Mouse (Mus musculus) neural tube, embryonic 15.5 days (tissue): Measurements from ENCODE around the gene Atf6b. TPM values are rescaled to one million over a fixed set of nuclear protein-coding genes. Genes with fewer than 3 reads are reported as not detected.

ENCODE experiments used
- ATAC-seq: fragments of 200-750 bp; cut with Nextera tagmentation; 2 replicates; pipeline ENCODE4 v1.8.0; 2017; ENCODE audit warnings: mild to moderate bottlenecking, moderate TSS enrichment, moderate library complexity; ENCODE audit not compliant: low FRiP score
- H3K27ac ChIP-seq: fragments of 300-500 bp; sonication (generic); replicated peaks from 2 replicates; pipeline ENCODE4 v1.5.1; 2015; ENCODE audit warnings: mild to moderate bottlenecking, inconsistent platforms
- H3K27me3 ChIP-seq: fragments of 300-500 bp; sonication (generic); replicated peaks from 2 replicates; pipeline ENCODE4 v1.6.1; 2015; ENCODE audit warnings: inconsistent platforms
- H3K36me3 ChIP-seq: fragments of 300-500 bp; sonication (generic); 2 replicates; pipeline ENCODE4 v1.6.1; 2015; ENCODE audit warnings: inconsistent platforms
- H3K4me1 ChIP-seq: fragments of 300-500 bp; sonication (generic); 2 replicates; pipeline ENCODE4 v1.6.1; 2015; ENCODE audit warnings: inconsistent platforms
- H3K4me2 ChIP-seq: fragments of 300-500 bp; sonication (generic); 2 replicates; pipeline ENCODE4 v1.6.1; 2015; ENCODE audit warnings: inconsistent platforms, mild to moderate bottlenecking, moderate library complexity
- H3K4me3 ChIP-seq: fragments of 300-500 bp; sonication (generic); replicated peaks from 2 replicates; pipeline ENCODE4 v1.5.1; 2015; ENCODE audit warnings: mild to moderate bottlenecking, inconsistent platforms
- H3K9ac ChIP-seq: fragments of 300-500 bp; sonication (generic); replicated peaks from 2 replicates; pipeline ENCODE4 v1.6.1; 2015; ENCODE audit warnings: mild to moderate bottlenecking, inconsistent platforms
- H3K9me3 ChIP-seq: fragments of 300-500 bp; sonication (generic); replicated peaks from 2 replicates; pipeline ENCODE4 v1.6.1; 2016; ENCODE audit warnings: inconsistent platforms
- WGBS: fragments of 180-500 bp; shearing (Covaris S2); methylation state at CpG from one replicate; pipeline ENCODE4 v1.1.7; 2015; ENCODE audit warnings: mixed read lengths; 5-methylcytosine and 5-hydroxymethylcytosine counted together
- polyA plus RNA-seq: library from polyadenylated mRNA; unstranded; fragments of >200 nt; fragmentation: Nextera tagmentation; extraction: Ambion mirVana; gene quantifications from 2 replicates; pipeline ENCODE4 v1.2.1, GENCODE M21; 2015

Atf6b gene
- polyA plus RNA-seq, 1 experiment from 2014 or later: 112 TPM

DNA sequence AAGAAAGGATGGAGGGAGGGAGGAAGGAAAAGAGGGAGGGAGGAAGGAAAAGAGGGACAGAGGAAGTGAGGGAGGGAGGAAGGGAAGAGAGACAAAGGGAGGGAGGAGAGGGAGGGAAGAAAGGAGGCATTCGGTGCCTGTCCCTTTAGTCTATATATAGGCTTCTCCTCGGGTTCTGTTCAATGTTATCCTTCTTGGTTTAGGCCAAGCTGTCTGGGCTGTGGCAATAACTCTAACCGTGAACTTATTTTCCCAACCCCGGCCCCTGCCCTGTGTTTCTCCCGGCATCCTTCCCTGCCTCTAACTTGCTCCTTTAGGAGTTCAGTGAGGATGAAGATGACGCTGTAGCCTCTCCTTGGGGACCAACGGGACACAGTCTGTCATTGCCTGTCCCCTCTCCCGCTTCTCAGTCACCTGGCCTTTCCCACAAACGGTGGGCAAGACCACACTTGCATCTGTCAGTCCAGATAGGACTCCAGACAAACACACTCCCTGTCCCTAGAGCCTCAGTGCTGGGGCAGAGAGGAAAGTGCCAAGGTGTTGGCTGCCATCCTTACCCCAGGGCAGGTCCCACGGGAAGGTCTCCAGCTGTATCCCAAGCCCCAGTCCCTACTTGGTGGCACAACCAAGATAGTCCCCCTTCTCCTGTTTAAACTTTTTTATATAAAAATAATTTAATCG lies 27.7 kb downstream of the Atf6b start:
- Histone ChIP-seq H3K27me3 (peaks cover 75% of the 10 kb centered on the region), H3K9ac (no peak overlapping the region), H3K4me1 (peaks cover 19% of the 10 kb centered on the region), H3K27ac (no peak overlapping the region), H3K9me3 (no peaks in the 10 kb centered on the region), H3K4me2 (no peak overlapping the region), H3K36me3 (no peaks in the 10 kb centered on the region), H3K4me3 (no peak overlapping the region)
- ATAC-seq: no peak
- 69% methylated on average over 11 of the region's 11 CpGs for WGBS

DNA sequence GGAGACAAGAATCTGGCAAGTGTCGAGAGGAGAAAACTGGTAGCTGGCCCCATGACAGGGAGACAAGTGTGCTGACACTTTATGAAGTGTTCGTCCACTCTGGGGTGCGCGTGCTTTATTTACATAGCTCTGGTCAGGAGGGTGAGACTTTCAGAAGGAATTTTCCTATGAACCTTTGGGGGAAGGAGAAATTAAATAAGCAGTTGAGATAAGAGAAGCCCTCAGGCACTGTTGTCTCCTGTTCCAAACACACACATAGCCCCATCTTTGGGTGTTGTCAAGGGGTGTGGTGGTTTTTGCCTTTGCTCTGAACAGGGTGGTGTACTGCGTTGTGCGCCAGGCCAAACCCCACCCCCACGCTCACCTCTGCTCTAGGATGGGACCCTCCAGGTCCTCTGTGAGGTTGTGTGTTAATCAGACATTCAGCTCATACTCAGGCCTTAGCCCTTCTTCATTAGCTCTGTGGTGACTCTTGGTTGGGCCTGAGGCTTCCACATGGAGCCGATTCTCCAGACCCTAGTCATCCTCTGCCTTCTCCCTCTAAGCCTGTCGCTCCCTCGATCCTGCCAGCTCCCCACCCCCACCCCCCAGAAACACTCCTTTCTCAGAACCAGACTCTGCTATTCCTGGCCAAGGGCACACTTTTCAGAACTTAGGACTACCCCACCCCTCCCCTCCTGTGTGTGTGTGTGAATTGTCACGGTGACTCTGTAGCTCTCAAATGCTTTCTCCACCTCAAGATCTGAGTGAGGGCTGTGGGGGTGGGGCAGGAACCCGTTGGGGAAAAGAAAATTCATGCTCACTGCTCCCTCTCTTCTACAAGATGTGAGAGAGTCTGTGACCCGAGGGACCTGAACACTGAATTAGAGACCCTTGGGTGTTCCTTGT lies 28.5 kb downstream of the Atf6b start:
- no peak for ATAC-seq
- Histone ChIP-seq H3K36me3 (no peaks in the 10 kb centered on the region), H3K4me1 (peaks cover 19% of the 10 kb centered on the region), H3K27ac (no peak overlapping the region), H3K9ac (no peak overlapping the region), H3K27me3 (peaks cover 71% of the 10 kb centered on the region), H3K9me3 (no peaks in the 10 kb centered on the region), H3K4me3 (no peak overlapping the region), H3K4me2 (no peak overlapping the region)
- WGBS: 76% methylated on average over 13 of the region's 13 CpGs

DNA sequence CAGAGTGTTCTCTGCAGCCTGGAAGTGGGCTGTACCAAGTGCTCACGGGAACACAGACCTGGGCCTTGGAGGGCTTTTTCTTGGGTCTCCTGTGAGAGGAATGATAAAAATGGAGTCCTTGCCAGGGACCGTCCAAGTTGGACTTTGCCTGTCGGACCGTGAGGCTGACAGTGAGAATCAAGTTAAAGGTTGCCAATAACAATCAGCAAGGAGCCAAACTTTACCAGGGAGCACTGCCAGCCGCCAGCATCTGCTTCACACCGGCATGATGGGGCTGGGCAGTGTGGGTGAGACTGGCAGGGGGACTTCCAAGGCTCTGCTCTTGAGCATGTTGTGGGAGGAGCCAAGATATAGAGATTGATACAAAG lies 29.1 kb downstream of the Atf6b start:
- peaks cover 17% of the 10 kb centered on the region for H3K4me1 ChIP-seq
- no peak for ATAC-seq
- peaks cover 65% of the 10 kb centered on the region for H3K27me3 ChIP-seq
- H3K9ac ChIP-seq: no peak overlapping the region
- no peak overlapping the region for H3K4me3 ChIP-seq
- no peaks in the 10 kb centered on the region for H3K9me3 ChIP-seq
- H3K36me3 ChIP-seq: no peaks in the 10 kb centered on the region
- 80% methylated on average over 6 of the region's 6 CpGs for WGBS
- H3K27ac ChIP-seq: no peak overlapping the region
- H3K4me2 ChIP-seq: no peak overlapping the region

DNA sequence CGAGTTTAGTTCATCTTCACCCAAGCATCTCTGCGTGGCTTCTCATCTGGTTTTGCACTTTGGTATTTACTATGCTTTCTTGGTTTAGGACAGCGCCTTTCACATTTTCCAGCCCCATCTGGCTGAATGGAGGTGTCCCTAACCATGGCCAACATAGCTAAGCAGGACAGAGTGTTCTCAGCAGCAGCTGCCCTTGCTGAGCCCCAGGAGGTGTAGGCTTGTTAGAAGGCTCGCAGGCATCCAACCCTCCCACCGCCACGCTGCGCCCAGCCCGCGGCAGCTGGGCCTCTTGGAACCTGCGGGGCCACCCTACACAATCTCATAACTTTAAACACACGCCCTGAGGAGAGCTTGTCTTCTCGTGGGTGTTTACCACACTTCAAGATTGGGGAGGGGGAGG lies 29.7 kb downstream of the Atf6b start:
- 81% methylated on average over 12 of the region's 12 CpGs for WGBS

DNA sequence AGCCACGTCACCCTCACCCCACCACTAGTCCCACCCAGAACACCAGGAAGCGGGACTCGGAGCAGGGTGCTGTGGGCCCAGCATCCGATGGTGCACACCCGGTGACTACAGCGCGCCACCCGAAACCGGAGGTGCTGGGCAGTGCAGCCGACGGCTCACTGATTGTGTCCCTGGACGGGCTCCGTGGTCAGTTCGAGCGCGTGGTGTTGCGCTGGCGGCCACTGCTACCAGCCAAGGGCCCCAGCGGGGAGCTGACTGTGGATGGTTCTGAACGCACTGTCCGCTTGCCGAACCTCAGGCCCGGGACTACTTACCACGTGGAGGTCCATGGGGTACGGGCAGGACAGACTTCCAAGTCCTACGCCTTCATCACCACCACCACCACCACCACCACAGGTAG lies 33.2 kb downstream of the Atf6b start:
- Histone ChIP-seq H3K9me3 (no peaks in the 10 kb centered on the region), H3K9ac (no peak overlapping the region), H3K4me3 (no peak overlapping the region), H3K4me1 (peaks cover 5% of the 10 kb centered on the region; the same call in 1 of the 2 replicates), H3K27me3 (peaks cover 28% of the 10 kb centered on the region; the same call in 1 of the 2 replicates), H3K36me3 (no peaks in the 10 kb centered on the region), H3K4me2 (no peak overlapping the region), H3K27ac (no peak overlapping the region)
- WGBS: 84% methylated on average over 26 of the region's 26 CpGs
- no peak for ATAC-seq

More for the DNA sequence above, 29.7 kb downstream of the Atf6b start:
- H3K9me3 ChIP-seq: no peaks in the 10 kb centered on the region
- H3K4me1 ChIP-seq: peaks cover 11% of the 10 kb centered on the region
- H3K36me3 ChIP-seq: no peaks in the 10 kb centered on the region
- no peak overlapping the region for H3K27ac ChIP-seq
- H3K9ac ChIP-seq: no peak overlapping the region
- no peak for ATAC-seq
- H3K4me2 ChIP-seq: no peak overlapping the region
- peaks cover 59% of the 10 kb centered on the region for H3K27me3 ChIP-seq
- H3K4me3 ChIP-seq: no peak overlapping the region

DNA sequence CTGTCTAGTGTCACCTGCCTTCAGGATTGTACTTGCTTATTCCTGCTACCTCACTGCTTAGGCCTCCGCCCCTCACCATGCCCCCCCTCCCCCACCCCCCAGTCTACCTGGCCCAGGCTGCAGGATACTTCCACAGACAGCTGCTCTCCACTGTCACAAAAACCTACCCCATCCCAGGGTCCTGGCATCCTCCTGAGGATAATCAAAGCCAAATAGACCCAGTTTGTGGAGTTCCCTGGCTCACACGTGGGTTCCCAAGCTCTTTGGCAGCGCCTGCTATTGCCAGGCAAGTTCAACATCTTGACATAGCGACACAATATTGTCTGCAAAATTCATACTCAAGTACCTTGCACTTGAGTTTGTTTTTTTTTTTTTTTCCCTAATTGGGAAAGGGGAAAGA lies 33.7 kb downstream of the Atf6b start:
- Histone ChIP-seq H3K9me3 (no peaks in the 10 kb centered on the region), H3K4me2 (no peak overlapping the region), H3K27me3 (peaks cover 24% of the 10 kb centered on the region; the same call in 1 of the 2 replicates), H3K4me1 (peaks cover 10% of the 10 kb centered on the region; the same call in 1 of the 2 replicates), H3K4me3 (no peak overlapping the region), H3K27ac (no peak overlapping the region), H3K9ac (no peak overlapping the region), H3K36me3 (no peaks in the 10 kb centered on the region)
- no peak for ATAC-seq
- WGBS: 88% methylated on average over 4 of the region's 4 CpGs

DNA sequence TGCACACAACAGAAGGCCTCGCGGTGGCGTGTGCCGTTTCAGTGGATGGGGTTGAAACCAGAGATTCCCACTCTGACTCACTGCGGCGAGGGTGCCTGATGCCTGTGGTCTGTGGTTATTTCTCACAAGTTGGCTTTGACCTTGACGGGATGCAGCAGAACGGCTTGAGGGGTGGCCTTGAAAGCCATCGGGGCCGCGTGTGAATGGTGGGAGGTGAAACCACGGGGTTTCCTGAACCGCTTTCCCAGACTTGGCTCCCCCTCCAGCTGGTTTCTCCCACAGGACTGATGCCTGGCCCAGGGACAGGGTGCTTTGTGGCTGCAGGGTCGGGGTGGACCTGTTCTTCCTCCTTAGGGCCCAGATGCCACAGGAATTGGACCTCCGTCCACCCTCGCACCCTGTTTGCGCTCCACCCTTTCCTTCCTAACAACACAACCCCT lies 34.2 kb downstream of the Atf6b start:
- no peaks in the 10 kb centered on the region for H3K36me3 ChIP-seq
- H3K27ac ChIP-seq: no peak overlapping the region
- no peak overlapping the region for H3K9ac ChIP-seq
- H3K27me3 ChIP-seq: peaks cover 20% of the 10 kb centered on the region; the same call in 1 of the 2 replicates
- WGBS: 82% methylated on average over 17 of the region's 17 CpGs
- peaks cover 10% of the 10 kb centered on the region; the same call in 1 of the 2 replicates for H3K4me1 ChIP-seq
- H3K9me3 ChIP-seq: no peaks in the 10 kb centered on the region
- H3K4me3 ChIP-seq: no peak overlapping the region
- H3K4me2 ChIP-seq: no peak overlapping the region
- no peak for ATAC-seq

DNA sequence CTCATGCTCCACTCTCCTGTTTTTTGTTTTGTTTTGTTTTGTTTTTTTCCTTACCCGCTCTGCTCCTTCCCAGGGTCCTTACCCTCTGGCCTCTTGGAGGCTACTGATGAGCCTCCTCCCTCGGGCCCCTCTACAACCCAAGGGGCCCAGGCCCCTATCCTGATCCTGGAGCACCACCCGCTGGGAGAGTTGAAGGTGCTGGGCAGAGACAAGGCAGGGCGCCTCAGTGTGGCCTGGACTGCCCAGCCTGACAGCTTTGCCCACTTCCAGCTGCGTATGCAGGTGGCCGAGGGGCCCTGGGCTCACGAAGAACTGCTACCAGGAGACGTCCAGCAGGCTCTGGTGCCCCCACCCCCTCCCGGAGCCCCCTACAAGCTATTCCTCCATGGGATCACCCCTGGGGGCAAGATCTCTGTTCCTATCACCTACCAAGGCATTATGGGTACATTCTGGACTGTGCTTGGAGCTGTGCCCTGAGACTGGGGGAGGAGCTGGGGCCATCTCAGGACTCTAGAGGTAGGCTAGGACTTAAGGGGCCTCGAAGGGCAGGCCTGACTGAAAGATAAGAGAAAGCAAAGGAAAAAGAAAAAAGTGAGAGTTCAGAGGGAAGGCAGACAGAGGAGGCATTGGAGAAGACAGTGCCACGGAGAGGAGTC lies 35.1 kb downstream of the Atf6b start:
- ATAC-seq: no peak
- Histone ChIP-seq H3K36me3 (no peaks in the 10 kb centered on the region), H3K4me2 (no peak overlapping the region), H3K9me3 (no peaks in the 10 kb centered on the region), H3K4me3 (no peak overlapping the region), H3K4me1 (peaks cover 10% of the 10 kb centered on the region; the same call in 1 of the 2 replicates), H3K9ac (no peak overlapping the region), H3K27ac (no peak overlapping the region), H3K27me3 (peaks cover 12% of the 10 kb centered on the region; the same call in 1 of the 2 replicates)
- whole genome bisulfite sequencing: 78% methylated on average over 11 of the region's 11 CpGs

DNA sequence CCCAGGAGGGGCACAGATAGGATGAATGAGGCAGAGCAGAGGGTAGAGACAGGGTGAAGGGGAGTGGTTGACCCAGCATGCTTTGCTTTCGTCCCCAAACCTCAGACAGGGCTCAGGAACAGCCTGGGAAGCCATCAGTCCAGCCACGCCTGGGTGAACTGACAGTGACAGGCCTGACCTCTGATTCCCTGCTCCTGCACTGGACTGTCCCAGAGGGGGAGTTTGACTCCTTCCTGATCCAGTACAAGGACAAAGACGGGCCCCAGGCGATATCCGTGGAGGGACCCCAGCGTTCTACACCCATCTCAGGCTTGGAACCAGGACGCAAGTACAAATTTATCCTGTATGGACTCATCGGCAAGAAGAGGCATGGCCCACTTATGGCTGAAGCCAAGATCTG lies 36.2 kb downstream of the Atf6b start:
- H3K27me3 ChIP-seq: peaks cover 12% of the 10 kb centered on the region; the same call in 1 of the 2 replicates
- H3K4me2 ChIP-seq: no peak overlapping the region
- WGBS: 82% methylated on average over 8 of the region's 8 CpGs
- no peak overlapping the region for H3K9ac ChIP-seq
- no peaks in the 10 kb centered on the region for H3K36me3 ChIP-seq
- no peak overlapping the region for H3K4me3 ChIP-seq
- H3K9me3 ChIP-seq: no peaks in the 10 kb centered on the region
- no peak for ATAC-seq
- peaks cover 10% of the 10 kb centered on the region; the same call in 1 of the 2 replicates for H3K4me1 ChIP-seq
- no peak overlapping the region for H3K27ac ChIP-seq

DNA sequence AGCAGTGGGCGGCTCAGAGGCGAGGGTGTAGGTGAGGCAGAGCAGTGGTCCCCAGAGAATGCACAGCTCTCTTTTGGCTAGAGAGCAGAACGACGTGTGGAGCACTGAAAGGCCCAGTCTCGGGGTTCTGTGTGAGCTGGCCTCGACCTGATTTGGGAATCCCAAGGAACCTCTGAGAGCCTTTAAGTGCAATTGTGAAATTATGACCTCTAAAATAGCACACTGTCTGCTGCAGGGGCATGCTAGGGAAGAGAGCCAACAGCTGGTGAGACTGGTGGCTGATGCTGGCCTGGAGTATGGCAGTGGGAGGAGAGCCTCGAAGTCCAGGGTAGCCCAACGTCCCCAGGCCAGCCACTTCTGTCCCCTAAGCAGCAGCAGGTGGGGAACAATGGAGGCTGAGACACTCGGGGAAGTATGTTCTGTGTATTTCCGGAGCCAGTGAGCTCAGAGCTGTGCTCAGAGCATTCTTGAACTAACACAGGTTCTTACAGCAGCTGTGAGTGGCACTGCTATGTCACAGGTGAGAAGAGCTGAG lies 36.8 kb downstream of the Atf6b start:
- no peaks in the 10 kb centered on the region for H3K9me3 ChIP-seq
- ATAC-seq: no peak
- H3K27ac ChIP-seq: no peak overlapping the region
- H3K9ac ChIP-seq: no peak overlapping the region
- H3K27me3 ChIP-seq: peaks cover 9% of the 10 kb centered on the region; the same call in 1 of the 2 replicates
- H3K4me2 ChIP-seq: no peak overlapping the region
- H3K4me1 ChIP-seq: peaks cover 10% of the 10 kb centered on the region; the same call in 1 of the 2 replicates
- no peaks in the 10 kb centered on the region for H3K36me3 ChIP-seq
- WGBS: 70% methylated on average over 10 of the region's 10 CpGs
- H3K4me3 ChIP-seq: no peak overlapping the region

DNA sequence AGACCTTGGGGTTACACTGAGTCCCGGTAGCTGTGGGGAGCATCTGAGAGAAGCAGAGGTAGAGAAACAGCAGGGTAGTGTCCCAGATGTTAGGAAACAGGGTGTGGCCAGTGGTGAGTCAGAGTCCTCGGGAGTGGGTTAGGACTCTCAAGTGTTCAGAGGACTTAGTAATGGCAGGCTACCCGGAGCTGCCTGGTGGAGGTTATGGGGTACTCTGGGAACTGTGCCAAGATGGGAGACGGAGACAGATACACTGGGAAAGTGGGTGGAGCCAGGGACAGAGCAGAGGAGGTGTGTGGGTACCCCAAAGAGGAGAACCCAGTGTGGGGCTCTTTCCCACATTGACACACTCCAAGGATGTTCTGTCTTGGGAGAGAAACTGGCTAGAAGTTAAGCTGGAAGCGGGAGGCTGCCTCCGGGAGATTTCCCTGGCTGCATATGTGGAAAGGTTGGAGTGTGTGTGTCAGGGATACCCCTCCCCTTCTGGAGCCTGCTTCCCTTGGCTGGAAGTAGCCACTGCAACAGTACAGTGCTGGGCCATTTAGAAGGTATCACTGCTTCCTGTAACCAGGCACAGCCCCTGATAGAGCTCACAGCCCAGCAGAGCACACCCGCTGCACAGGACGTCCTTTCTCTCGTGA lies 37.4 kb downstream of the Atf6b start:
- 64% methylated on average over 9 of the region's 9 CpGs for WGBS

More for the DNA sequence above, 37.4 kb downstream of the Atf6b start:
- H3K9ac ChIP-seq: no peak overlapping the region
- H3K27me3 ChIP-seq: 0 out of 2 replicates have a peak, but pooled peaks cover 5% of the 10 kb centered on the region
- 0 out of 2 replicates have a peak overlapping the region, but pooled peaks have one; percentile 8 for H3K27ac ChIP-seq
- H3K4me3 ChIP-seq: no peak overlapping the region
- H3K4me2 ChIP-seq: no peak overlapping the region
- H3K9me3 ChIP-seq: no peaks in the 10 kb centered on the region
- ATAC-seq: no peak
- no peaks in the 10 kb centered on the region for H3K36me3 ChIP-seq
- peaks cover 10% of the 10 kb centered on the region; the same call in 1 of the 2 replicates for H3K4me1 ChIP-seq
